Mouse (Mus musculus) bone marrow, adult 2 months (tissue): ENCODE results near the gene Heg1.

Source experiments
- CTCF ChIP-seq: fragments of 200-500 bp; IDR thresholded peaks from 2 replicates; pipeline ENCODE4 v1.5.1; 2011; ENCODE audit warnings: low read length, control low read depth; ENCODE audit not compliant: control insufficient read depth, insufficient read depth
- POLR2A ChIP-seq: fragments of 200-500 bp; IDR thresholded peaks from 2 replicates; pipeline ENCODE4 v1.6.1; 2011; ENCODE audit warnings: low read depth, mild to moderate bottlenecking, control low read depth, low read length, borderline replicate concordance; ENCODE audit not compliant: control insufficient read depth

DNA sequence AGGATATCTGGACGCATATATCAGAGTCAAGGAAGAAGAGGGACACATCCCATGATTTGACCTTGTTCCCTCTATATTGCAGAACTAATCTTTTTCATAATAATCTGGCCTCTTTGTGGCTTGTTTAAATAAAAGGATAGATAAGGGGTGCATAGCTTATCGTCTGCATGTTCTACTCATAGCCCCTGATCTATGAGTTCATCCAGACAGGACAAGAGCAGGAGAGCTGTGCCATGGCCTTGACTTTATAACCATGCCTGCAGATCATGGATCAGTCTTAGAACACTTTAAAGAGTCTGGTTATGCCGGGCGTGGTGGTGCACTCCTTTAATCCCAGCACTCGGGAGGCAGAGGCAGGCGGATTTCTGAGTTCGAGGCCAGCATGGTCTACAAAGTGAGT, 75.0 kb downstream of the Heg1 start:
- no peak for TF ChIP-seq CTCF
- TF ChIP-seq POLR2A = no peak
